Mouse (Mus musculus) common myeloid progenitor, adult 5-6 weeks (primary cell): Measurements from ENCODE around the gene Ubiad1. TPM values are rescaled to one million over a fixed set of nuclear protein-coding genes. Genes with fewer than 3 reads are reported as not detected.

Experiments used
- ATAC-seq: replicated peaks from 2 replicates; pipeline ENCODE4 v1.8.0; 2016; ENCODE audit warnings: low read depth, mild to moderate bottlenecking, moderate TSS enrichment, inconsistent platforms; ENCODE audit not compliant: poor library complexity, severe bottlenecking
- total RNA-seq: library from RNA; stranded (forward); fragments of 200-1000, 187-1606 nt; gene quantifications from 2 replicates; pipeline ENCODE4 v1.2.3, GENCODE M21; 2017

Gene Ubiad1
- 9.9 and 11.3 TPM in 2 replicates for total RNA-seq

- peak; percentile 63 for ATAC-seq
Measured at GRCm38 (mm10) chr4:148444250-148444967, at the start of gene Ubiad1. Gene Ubiad1 (minus strand): TSS chr4:148444771.

GRCm38 (mm10) chr4:148491448-148491847, 46.9 kb upstream of the Ubiad1 start:
- no peak for ATAC-seq

GRCm38 (mm10) chr4:148490502-148490901, 45.9 kb upstream of the Ubiad1 start:
- ATAC-seq: no peak

- ATAC-seq: no peak
Measured at GRCm38 (mm10) chr4:148487841-148488240, 43.3 kb upstream of the Ubiad1 start.

- no peak for ATAC-seq
Measured at GRCm38 (mm10) chr4:148484511-148484910, 39.9 kb upstream of the Ubiad1 start.

- no peak for ATAC-seq
Measured at GRCm38 (mm10) chr4:148481557-148482168, 37.1 kb upstream of the Ubiad1 start.

GRCm38 (mm10) chr4:148480245-148480644, 35.7 kb upstream of the Ubiad1 start:
- ATAC-seq: no peak

GRCm38 (mm10) chr4:148473496-148473895, 28.9 kb upstream of the Ubiad1 start:
- ATAC-seq: no peak

GRCm38 (mm10) chr4:148472436-148473174, 28.0 kb upstream of the Ubiad1 start:
- ATAC-seq: no peak

- ATAC-seq: no peak
Measured at GRCm38 (mm10) chr4:148471363-148471806, 26.8 kb upstream of the Ubiad1 start.

- no peak for ATAC-seq
Measured at GRCm38 (mm10) chr4:148469487-148470252, 25.1 kb upstream of the Ubiad1 start.

GRCm38 (mm10) chr4:148468396-148468795, 23.8 kb upstream of the Ubiad1 start:
- ATAC-seq: no peak

GRCm38 (mm10) chr4:148466511-148467079, 22.0 kb upstream of the Ubiad1 start:
- no peak for ATAC-seq

- ATAC-seq: no peak
Measured at GRCm38 (mm10) chr4:148464869-148465268, 20.3 kb upstream of the Ubiad1 start.

GRCm38 (mm10) chr4:148464301-148464700, 19.7 kb upstream of the Ubiad1 start:
- ATAC-seq: no peak

GRCm38 (mm10) chr4:148463208-148463960, 18.8 kb upstream of the Ubiad1 start:
- peak; percentile 86 for ATAC-seq

- no peak for ATAC-seq
Measured at GRCm38 (mm10) chr4:148462717-148463116, 18.1 kb upstream of the Ubiad1 start.

GRCm38 (mm10) chr4:148461772-148462171, 17.2 kb upstream of the Ubiad1 start:
- no peak for ATAC-seq

GRCm38 (mm10) chr4:148460656-148461284, 16.2 kb upstream of the Ubiad1 start:
- no peak for ATAC-seq
